Mouse (Mus musculus) ovary, postnatal 10 days (tissue): ENCODE measurements around the gene Fbxl17.

ENCODE experiments used
- DNase-seq: peaks from one replicate; pipeline ENCODE4 v3.0.0; 2022; ENCODE audit warnings: low spot score

Fbxl17 gene

DNA sequence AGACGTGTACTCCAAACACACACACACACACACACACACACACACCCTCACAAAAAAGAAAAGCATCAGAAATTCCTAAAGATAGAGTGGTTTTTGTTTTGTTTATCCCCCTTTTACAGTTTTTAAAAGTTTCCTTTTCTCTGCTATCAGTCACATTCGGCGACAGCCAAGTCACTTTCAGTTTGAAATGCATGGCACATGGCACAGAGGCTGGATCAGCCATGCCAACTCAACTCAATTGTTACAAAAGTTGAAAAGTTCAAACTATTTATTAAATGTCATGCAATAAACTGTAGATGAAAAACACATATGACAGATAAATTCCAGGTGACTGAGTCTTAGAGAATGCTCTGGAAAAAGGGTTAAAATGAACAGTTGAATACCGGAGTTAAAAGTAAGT is 287.8 kb downstream of the Fbxl17 start:
- no peak for DNase-seq

DNA sequence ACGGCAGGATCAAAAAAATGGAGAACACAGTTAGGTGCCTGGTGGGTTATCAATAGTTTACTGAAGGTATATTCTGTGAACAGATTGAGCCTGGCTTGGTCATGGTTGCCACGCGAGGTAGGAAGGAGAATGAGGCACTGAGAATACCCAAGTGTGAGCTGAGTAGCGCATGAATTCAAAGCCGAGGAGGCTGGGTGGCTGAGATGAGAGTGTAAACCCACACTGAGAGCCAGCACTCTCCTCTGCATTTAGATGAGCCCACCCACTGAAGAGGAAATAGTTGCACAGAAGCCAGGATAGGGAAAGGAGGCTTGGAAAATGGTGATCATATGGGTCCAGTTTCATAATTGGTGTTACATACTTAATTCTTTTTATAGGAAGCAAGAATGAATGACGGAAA is 290.7 kb downstream of the Fbxl17 start:
- DNase-seq = no peak

DNA sequence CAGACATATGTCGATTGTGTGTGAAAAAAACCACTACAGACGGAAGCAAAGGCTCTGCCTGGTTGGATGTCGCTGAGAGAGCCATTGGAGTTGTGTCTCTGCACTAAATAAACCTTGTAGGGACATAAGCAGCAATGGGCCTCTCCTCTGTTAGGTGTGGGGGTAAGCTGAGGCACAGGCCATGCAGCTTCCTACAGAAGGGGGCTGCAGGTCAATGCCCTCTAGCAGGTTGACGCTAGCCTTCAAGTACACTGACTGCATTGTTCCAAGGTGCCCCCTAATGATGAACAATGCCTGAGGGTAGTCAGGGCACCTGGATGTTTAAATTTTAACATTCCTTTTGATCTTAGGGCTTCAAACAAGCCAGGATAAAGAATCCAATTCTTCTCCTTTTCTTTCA is 291.5 kb downstream of the Fbxl17 start:
- DNase-seq = no peak

DNA sequence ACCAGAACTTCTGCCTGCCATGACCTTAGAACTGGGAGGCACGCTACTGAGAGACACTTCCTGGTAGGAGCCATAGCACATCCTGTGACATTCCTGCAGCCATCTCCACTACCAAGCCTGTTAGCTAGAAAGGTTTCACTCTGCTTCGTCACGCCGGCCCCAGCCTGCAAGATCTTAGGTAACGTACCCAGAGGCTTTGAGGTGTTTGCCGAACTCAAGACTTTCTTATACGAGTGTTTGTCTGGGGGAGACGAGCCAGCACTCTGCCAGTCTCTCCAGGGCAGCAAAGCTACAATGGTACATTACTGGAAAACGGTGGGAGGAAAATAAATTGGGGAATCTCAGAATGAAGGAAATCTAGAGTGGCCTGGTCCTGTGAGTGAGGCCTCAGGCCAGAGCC is 292.1 kb downstream of the Fbxl17 start:
- no peak for DNase-seq

DNA sequence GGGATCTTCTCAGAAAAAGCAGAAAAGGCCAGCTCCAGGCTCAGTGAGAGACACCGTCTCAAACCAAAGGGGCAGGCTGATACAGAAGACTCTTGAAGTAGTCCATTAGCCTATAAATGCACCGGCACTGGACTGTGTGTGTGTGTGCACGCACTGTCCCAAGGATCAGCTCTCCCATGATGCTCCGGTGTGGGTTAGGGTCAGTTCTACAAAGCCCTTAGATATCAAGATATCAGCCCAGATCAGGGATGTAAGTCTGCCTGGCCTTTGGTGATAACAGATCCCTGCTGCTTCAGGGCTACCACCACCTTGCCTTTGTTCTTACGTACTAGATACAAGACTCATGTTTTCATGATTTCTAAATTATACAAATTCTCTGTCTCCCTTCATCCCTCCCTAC is 294.5 kb downstream of the Fbxl17 start:
- no peak for DNase-seq

DNA sequence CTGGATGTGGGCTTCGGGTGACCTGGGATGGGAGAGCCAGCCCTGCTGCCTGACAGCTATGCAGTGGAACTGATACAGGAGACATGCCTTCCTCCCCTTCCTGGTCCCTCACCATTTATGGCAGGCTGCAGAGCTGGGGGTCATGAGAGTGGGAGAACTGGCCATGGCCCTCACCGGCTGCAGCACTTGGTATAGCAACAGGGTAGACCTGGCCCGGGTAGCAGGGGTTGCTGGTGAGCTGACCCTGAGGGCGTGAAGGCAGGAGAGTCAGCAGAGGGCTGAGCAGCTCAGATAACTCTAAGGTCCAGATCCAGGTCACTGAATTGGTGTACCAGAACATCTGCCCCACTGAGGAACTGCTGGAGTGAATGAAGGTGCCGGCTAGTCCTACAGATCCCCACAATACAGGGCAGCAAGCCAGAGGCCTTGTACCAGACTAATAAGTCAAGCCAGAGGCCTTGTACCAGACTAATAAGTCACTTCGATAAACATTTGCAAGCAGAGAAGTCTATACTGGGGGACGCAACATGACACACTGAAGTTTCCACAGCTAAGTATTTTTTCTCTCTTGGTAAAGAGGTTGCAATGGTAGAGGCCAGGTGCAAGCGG is 296.1 kb downstream of the Fbxl17 start:
- no peak for DNase-seq

DNA sequence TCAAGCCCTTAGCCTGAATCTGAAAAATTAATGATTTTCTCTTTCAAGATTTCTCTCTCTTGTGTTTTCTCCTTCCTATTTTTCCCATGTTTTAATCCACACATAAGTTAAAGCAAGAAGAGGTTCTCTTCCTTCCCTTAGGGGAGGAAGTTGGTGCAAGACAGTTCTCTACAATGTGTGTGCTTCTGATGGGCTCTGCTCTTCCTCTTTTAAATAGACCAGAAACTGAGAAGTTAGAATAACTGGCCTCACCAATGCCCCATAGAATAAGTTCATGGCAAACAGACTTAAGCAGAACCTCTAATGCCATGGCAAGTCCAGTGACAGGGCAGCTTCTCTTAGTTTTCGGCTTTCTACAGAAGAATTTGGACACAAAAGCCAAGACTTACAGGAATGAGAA is 301.1 kb downstream of the Fbxl17 start:
- no peak for DNase-seq

DNA sequence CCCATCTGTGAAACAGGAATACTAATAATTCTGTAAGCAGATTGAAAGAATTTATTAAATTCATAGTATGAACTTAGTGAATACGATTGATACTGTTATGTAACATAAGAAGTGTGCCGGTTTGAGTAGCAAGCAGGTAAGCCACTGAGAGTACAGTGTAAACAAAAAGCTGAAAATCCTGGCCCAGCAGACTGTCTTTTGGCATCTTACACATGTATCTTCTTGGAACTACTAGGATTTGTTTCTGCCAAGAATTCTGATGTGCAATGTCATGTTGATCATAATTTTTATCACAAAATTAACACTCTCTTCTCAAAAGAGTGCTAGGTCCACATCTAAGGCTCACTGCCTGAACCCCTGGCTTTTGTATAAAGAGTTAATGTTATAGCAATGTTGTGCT is 304.3 kb downstream of the Fbxl17 start:
- DNase-seq = no peak

DNA sequence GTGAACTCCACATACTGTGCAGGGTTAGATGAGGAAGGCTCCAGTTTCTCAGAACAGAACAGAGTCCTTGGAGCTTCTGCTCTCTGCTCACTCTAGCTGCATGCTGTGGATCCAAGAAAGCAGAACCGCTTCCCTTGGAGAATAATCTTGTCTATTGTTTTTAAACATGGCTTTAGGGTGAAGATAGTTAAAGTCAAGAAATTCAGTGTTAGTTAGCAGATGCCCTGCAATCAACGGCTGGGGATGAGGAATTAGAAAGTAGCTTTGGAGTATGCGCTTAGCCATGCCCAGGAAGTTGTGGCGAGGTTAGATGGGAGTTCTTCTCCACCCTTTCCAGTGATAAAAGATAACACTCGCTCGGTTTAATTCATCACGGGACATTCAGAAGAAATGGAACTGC is 306.6 kb downstream of the Fbxl17 start:
- DNase-seq = no peak

DNA sequence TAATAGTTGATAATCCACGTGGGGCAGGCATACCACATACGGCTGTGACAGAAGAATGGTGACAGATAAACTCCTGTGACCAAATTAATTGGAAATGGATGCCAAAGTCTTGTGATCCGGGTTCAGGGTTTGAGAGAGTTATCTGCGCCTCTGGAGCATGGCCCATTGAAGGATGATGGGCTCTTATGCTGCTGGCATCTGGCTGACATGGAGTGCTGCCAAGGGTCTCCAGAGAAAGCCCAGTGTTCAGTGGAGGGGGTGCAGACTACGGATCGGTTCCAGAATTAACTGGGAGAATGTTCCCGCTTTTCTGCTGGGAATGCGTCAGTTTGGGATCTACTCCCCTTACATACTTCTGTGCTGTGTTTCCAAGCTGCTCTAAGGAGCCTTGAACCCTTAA is 308.5 kb downstream of the Fbxl17 start:
- no peak for DNase-seq

DNA sequence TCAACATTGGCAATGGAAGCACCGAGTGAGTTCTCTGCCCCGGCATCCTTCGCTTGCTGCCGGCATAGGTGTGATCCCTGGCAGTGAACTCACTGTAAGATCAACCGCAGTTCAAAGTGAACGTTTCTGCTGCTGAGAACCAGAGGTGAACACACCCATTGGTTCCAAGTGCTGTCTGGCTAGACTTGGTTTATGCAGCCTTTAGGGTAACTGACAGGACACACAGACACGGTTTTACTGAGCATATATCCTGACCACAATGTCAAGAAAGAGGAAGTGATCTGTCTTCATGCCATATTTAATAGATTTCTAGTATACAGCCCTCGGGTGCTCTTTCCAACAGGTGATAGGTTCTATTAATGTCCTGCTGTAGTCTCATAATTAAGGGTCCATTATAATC is 310.5 kb downstream of the Fbxl17 start:
- no peak for DNase-seq

DNA sequence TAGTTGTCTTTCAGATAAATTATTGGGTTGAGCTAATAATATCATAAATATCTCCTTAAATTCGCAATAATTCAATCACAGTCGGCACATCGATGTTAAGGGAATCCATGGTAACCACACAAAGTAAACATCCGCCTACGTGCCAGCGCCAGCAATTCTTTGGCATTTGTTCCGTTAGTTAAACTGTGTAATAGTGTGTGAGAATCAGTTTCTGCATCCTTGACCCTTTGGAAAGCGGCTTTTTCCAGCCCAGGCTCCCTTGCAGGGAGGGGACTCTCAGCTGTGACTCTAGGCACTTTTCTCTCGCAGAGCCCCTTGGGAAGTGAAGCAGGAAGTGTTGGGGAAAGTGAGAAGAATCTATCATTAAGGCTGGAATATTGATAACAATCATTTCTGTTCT is 314.3 kb downstream of the Fbxl17 start:
- no peak for DNase-seq

DNA sequence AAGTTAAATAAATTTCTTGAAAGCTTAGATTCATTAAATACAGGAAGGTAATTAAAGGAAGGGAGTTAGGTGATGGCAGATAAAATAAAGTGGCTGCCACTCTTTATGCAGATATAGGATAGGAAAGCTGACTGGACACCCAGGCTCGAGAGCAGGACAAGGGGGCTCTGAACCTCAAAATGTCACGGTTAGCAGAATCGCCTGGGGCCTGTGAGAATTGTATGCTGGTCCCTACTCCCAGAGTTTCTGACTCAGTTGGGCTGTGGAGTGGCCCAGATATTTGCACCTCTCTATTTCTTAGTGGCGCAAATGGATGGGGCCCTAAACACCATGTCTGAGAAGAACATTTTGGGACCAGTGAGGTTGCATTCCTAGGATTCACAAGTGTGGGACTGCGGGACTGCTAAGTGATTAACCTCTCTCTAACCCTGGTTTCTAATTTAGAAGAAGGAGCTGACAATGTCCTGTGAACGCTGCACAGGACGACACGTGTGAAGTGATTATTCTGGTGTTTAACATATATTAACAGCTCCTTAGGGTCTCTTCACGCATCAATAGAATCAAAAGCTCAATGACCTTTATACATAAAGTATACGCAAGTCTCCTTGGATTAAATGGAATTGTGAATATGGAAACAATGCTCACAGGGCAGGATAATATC is 314.8 kb downstream of the Fbxl17 start:
- no peak for DNase-seq

DNA sequence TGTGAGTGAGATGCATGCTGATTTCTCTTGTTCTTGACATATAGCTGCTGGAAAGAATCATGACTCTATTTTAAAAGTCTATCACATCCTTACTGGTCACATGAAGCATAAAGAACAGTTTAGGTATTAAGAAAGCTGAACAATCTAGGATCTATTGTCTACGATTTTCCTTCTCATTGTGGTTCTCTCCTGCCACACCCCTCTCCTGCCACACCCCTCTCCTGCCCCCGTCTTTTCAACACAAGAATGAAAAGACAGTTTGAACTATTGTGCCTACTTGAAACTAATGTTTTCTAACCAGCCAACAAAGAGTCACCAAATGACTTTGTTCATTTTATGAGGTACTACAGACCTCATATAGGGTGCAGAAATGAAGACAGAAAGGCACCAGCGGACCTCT is 316.4 kb downstream of the Fbxl17 start:
- no peak for DNase-seq

DNA sequence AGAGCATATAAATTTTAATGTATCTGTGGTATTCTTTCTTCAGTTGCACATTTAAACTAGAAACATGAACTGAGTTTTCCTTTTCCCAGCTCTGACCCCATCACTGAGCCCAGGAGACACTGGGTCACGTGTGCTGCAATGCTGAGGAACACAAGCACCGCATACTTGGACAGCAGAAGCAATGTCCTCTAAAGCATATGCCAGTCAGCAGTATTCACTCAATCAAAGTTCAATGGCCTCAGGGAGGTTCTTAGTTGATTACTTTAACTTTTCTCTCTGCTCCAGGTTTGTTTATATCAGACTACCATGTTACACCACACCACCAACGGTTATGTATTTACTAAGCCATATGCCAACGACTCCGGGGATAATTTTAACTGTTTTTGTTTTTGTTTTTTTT is 318.2 kb downstream of the Fbxl17 start:
- no peak for DNase-seq

DNA sequence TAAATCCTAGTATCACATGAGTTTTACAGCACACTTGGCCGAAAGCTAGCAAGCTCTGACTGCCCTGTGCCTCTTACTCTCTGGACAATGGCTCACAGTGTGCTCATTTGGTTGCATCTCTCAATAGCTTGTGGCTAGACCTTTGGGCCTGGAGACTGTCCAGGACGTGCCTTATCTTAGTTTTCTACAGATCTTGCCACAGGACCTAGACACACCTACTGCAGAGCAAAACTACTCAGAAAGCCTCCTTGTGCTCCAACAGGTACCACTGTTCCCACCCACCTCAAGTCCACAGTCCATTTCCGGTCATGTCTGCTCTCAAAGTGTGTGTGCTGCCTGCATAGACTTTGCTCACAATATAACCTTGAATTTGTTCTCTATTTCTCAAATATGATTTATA is 319.8 kb downstream of the Fbxl17 start:
- no peak for DNase-seq

DNA sequence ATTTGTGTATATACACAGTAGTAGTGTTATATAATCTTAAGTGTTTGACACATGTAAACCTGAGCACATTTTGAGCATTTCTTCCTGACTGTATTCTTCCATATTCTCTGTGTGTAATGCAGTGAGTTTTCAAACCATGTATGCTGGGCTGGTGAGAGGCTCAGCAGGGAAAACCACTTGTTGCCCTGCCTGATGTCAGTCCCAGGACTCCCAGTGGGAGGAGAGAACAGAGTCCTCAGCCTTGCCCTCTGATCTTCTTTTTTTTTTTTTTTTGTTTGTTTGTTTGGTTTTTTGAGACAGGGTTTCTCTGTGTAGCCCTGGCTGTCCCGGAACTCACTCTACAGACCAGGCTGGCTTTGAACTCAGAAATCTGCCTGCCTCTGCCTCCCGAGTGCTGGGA is 321.5 kb downstream of the Fbxl17 start:
- no peak for DNase-seq

DNA sequence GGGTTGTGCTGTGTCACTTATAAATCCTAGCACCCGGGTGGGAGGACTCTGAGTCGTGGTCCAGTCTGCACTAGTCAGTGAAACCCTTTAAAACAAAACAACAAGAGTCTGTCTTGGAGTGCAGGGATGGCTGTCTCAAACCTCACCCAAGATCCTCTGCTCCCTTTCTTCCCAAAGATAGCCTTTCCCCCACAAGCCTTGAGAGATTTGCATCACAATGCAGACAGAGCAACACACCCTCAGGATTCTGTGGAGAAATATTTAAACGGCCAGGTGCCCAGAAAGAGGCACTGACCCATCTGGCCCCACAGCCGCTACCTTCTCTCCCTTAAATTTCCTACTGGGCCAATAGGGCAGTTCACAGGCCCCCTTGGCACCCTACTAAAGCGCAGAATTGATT is 323.4 kb downstream of the Fbxl17 start:
- DNase-seq = no peak

DNA sequence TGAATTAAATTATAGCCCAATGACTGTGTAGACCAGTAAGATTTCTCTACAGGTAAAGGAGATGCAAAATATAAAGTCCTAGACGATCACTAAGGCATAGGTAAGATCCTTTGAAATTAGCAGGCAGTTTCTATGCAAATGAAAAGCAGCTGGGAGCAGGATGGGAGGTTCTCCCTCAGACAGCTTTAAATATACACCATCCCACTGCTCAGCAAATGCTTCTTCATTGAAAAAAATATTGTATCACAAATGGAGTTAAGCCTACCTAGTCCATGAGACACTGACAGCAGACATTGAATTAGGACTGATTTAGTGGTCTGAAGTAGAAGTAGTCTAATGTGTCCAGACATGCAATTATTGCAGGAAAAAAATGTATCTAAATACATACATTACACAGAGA is 327.1 kb downstream of the Fbxl17 start:
- no peak for DNase-seq

DNA sequence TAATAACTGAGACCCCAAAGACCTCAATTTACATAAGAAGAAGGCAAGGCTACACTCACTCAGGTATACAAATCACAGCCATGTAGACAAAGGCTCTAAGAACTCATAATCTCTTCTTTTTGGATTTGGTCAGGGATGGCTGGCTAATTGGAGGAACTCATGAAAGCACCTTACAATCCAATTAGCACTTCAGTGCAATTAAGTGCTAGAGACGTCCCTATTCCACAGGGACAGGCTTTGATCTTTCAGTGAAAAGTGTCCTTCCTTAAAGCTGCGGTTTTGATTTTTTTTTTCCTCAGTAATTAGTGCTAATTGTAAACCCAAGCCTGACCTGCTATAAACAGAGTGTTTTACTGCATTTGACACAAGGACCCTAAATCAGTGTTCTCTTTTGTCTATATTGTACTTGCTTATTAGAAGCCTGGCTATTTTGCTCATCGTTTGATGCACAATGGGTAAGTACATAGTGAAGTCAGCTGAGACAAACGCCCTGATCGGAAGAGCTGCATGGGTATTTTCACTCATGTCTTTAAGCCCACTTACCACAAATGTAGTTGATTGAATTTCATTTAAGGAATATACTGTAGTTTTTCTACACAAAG is 327.8 kb downstream of the Fbxl17 start:
- DNase-seq = no peak

DNA sequence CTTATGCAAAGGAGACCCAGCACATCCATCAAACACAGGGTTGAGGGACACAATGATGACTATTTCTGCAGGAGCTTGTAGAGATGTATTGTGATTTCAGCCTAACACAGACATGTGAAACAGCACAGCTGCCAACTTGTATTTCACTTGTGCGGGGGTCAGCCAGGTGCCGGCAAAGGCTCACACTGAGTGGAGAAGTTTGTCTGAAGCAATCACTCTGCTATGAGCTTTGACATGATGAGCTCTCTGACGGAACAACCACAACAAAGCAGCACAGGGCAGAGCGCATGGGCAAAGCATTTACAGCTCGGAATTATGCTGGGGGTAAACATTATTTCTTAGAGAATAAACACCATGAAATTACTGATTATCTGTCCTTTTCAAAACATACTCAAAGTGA is 328.6 kb downstream of the Fbxl17 start:
- DNase-seq = no peak

DNA sequence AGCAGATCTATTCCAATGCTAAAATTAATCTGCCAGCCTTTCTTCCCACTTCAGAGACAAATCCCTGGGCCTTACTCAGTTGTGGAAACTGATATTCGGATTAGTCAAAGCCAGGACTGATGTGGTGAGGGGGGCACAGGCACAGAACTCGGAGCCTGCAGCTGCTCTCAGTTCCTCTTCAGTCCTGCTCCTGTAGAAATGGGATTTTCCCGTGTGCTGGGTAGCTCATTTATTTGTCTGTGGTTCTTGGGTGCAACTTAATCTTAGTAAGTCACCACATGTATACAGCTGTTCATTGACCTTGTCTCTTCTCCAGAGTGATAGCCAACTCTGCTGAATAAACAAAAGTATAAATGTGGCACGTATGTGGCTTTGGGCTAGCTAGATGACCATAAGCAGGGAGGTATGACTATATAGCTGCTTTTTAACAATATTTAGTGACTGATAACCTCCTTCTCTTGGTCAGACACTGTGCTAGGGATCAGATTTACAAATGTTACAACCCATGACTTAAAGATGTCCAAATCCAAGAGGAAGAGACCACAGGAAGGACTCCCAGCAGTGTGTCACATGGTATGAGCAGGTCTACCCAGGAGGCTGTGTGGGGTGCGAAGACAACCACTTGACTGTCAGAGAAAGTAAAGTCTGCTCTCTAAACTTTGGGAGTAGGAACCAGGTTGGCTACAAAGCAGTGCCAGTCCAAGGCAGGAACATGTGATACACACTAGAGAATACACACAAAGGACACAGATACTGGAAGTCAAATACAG is 331.6 kb downstream of the Fbxl17 start:
- no peak for DNase-seq

DNA sequence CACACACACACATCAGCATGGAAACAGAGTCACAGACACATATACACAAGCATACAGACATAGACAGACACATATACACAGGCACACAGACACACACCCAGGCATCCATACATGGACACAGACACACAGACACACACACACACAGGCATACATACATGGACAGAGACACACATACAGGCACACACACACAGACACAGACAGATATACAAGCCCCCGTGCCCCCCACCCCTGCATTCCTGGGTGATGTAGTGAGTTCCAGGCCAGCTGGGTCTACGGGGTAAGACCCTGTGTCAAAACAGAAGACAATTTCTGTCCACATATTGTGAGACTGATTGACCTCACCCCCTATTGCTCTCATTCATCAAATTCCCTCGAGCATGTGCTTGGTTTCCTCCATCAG is 332.6 kb downstream of the Fbxl17 start:
- DNase-seq = no peak
